Mouse (Mus musculus): ENCODE results near the gene Rab44. TPM values are rescaled to one million over a fixed set of nuclear protein-coding genes. Genes with fewer than 3 reads are reported as not detected.

The Rab44 gene
- polyA plus RNA-seq (2017; shearing (Covaris generic)) = not detected

DNA sequence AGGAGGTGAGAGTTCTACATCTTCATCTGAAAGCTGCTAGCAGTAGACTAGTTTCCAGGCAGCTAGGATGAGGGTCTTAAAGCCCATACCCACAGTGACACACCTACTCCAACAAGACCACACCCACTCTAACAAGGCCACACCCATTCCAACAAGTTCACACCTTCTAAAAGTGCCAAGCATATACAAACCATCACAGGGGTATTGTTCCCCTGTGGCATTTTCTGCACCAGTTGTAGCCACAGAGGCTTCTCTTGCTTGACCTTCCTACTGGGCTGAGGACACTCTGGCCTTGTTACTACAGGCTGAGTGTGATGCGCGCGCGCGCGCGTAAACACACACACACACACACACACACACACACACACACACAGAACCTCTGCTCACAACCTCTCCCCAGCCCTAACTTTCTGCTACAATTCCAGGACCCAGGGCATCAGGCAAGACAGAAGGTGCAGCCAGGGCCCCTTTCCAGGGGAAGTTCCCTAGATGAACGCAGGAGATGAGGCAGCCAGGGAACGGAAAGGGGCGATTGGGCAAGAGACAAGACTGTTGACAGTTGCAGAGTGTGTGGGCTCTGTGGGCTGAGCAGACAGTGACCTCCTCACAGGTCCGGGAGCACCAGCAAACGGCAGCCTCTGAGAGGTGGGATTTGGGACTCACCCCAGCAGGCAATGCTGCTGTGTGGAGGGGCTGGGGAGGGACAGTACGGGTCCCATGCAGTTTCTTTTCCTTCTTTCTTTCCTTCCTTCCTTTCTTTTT is at the start of gene Rab44:
Gene Rab44 (plus strand): TSS at position 555 of the 762 bp plus-strand sequence.

DNA sequence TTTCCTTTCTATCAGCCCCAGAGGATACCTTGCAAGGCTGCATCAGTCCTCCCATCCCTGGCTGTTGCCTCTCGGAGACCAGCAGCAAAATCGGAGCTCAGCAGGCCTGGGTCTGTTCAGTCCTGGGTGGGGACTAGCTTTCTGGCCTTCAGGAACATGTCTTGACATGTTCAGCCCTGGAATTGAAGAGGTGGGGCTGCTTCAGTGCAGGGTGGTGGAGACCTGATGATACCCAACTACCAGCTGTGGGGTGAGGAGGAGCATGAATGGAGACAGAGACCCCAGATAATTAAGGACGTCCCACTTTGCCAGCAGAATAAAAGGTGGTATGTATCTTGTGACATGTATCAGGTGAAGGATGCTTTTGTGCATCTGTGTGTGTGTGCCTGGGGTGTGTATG is 23.2 kb upstream of the Rab44 start, which contains the start of gene Cdkn1a:
Gene Cdkn1a (plus strand): TSS at position 201 of the 400 bp plus-strand sequence.

Other genes starting within 250 kb of the Rab44 start
- gene 4930539E08Rik, start 198.8 kb upstream of the Rab44 start, polyA plus RNA-seq (2017; shearing (Covaris generic)) = 0.16 TPM
- gene Pxt1, start 170.3 kb upstream of the Rab44 start, polyA plus RNA-seq (2017; shearing (Covaris generic)) = not detected
- 61.7 TPM for gene Kctd20, start 162.2 kb upstream of the Rab44 start, polyA plus RNA-seq (2017; shearing (Covaris generic))
- gene Stk38, start 106.2 kb upstream of the Rab44 start, polyA plus RNA-seq (2017; shearing (Covaris generic)) = 310 TPM
- gene Srsf3, start 81.5 kb upstream of the Rab44 start, polyA plus RNA-seq (2017; shearing (Covaris generic)) = 528 TPM
- gene Cdkn1a, start 23.2 kb upstream of the Rab44 start, polyA plus RNA-seq (2017; shearing (Covaris generic)) = 140 TPM
- 0.06 TPM for gene Cpne5, start 124.0 kb downstream of the Rab44 start, polyA plus RNA-seq (2017; shearing (Covaris generic))
- 45.1 TPM for gene Ppil1, start 150.0 kb downstream of the Rab44 start, polyA plus RNA-seq (2017; shearing (Covaris generic))
- 81.3 TPM for gene BC004004, start 154.6 kb downstream of the Rab44 start, polyA plus RNA-seq (2017; shearing (Covaris generic))
- gene Pi16, start 203.5 kb downstream of the Rab44 start, polyA plus RNA-seq (2017; shearing (Covaris generic)) = 0.49 TPM
- gene Mtch1, start 233.8 kb downstream of the Rab44 start, polyA plus RNA-seq (2017; shearing (Covaris generic)) = 45.7 TPM
- 0.85 TPM for gene Fgd2, start 246.8 kb downstream of the Rab44 start, polyA plus RNA-seq (2017; shearing (Covaris generic))

Measured in effector memory CD4-positive, alpha-beta T cell, adult 7 months (primary cell).